Mouse (Mus musculus): Measurements from ENCODE around the gene Canx.
"Not testable (repeated sequence)": the region's sequence is repeated elsewhere in the genome, so short reads cannot be mapped to it uniquely, and the experiment has no call there.

Gene Canx

GRCm38 (mm10) chr11:50336126-50336525 is 10.7 kb upstream of the Canx start:
- intact Hi-C loops (cut with DNase I) = no loop called here

GRCm38 (mm10) chr11:50333181-50333580 is 7.7 kb upstream of the Canx start:
- intact Hi-C loops (cut with DNase I) = no loop called here

- intact Hi-C loops (cut with DNase I) = no loop called here
These were observed 3.9 kb upstream of the Canx start for GRCm38 (mm10) chr11:50329378-50329777.

- intact Hi-C loops (cut with DNase I) = no loop called here
These were observed 2.7 kb upstream of the Canx start for GRCm38 (mm10) chr11:50328075-50328625.

GRCm38 (mm10) chr11:50326302-50326966 is 961 bp upstream of the Canx start:
- intact Hi-C loops (cut with DNase I) = no loop called here

GRCm38 (mm10) chr11:50324751-50325471 is 562 bp downstream of the Canx start:
- intact Hi-C loops (cut with DNase I) = loop anchor here (5.0 kb wide), 1 partner anchor 37 kb away; no protein-coding TSS in a partner anchor

- intact Hi-C loops (cut with DNase I) = loop anchor here (5.0 kb wide), 1 partner anchor 38 kb away; no protein-coding TSS in a partner anchor
These were observed 1.6 kb downstream of the Canx start for GRCm38 (mm10) chr11:50323843-50324242.

- intact Hi-C loops (cut with DNase I) = loop anchor here (5.0 kb wide), 1 partner anchor 40 kb away; no protein-coding TSS in a partner anchor
These were observed 3.1 kb downstream of the Canx start for GRCm38 (mm10) chr11:50322345-50322744.

GRCm38 (mm10) chr11:50321239-50321638 is 4.2 kb downstream of the Canx start:
- intact Hi-C loops (cut with DNase I) = loop anchor here (5.0 kb wide), 1 partner anchor 41 kb away; no protein-coding TSS in a partner anchor

GRCm38 (mm10) chr11:50319343-50319742 is 6.1 kb downstream of the Canx start:
- intact Hi-C loops (cut with DNase I) = not testable (repeated sequence)

GRCm38 (mm10) chr11:50312803-50313202 is 12.7 kb downstream of the Canx start:
- intact Hi-C loops (cut with DNase I) = no loop called here

- intact Hi-C loops (cut with DNase I) = no loop called here
These were observed 22.1 kb downstream of the Canx start for GRCm38 (mm10) chr11:50303406-50303805.

- intact Hi-C loops (cut with DNase I) = no loop called here
These were observed 33.1 kb downstream of the Canx start, which contains the start of gene Maml1 for GRCm38 (mm10) chr11:50292190-50292855. TSS of gene Maml1 (minus strand) at chr11:50292311.

GRCm38 (mm10) chr11:50291321-50292165 is 33.9 kb downstream of the Canx start:
- intact Hi-C loops (cut with DNase I) = no loop called here

GRCm38 (mm10) chr11:50290486-50291225 is 34.8 kb downstream of the Canx start:
- intact Hi-C loops (cut with DNase I) = no loop called here

GRCm38 (mm10) chr11:50286428-50286827 is 39.0 kb downstream of the Canx start:
- intact Hi-C loops (cut with DNase I) = no loop called here

- intact Hi-C loops (cut with DNase I) = no loop called here
These were observed 39.8 kb downstream of the Canx start for GRCm38 (mm10) chr11:50285696-50286095.

GRCm38 (mm10) chr11:50285263-50285662 is 40.2 kb downstream of the Canx start:
- intact Hi-C loops (cut with DNase I) = no loop called here

GRCm38 (mm10) chr11:50280053-50280452 is 45.4 kb downstream of the Canx start:
- intact Hi-C loops (cut with DNase I) = no loop called here

GRCm38 (mm10) chr11:50279005-50279404 is 46.5 kb downstream of the Canx start:
- intact Hi-C loops (cut with DNase I) = no loop called here

Measured in adrenal gland (tissue).